23 mouse cellular contexts compared by ENCODE assay signal in genomic region chr4:152585526-152585925, GRCm38 (mm10).
DNase-seq lines count a peak whose midpoint lies in the region; ATAC-seq and TF ChIP-seq lines count a peak whose summit lies in the region.
"Had no signal": no experiment of that assay in that cellular context is flagged by ENCODE, and none has a peak within 500 bp of the region (broad histone marks: within the 10 kb centered on the region; RNA-seq: fewer than 3 reads in every experiment).

No protein-coding gene starts in this region.

- WGBS in forebrain, embryonic 13.5 days: 18% methylated on average over 15 of the region's 15 CpGs
- 13% methylated on average over 15 of the region's 15 CpGs for WGBS in forebrain, embryonic 15.5 days
- WGBS in forebrain, postnatal 0 days: 13% methylated on average over 15 of the region's 15 CpGs
- WGBS in forebrain, embryonic 10.5 days: 70% methylated on average over 15 of the region's 15 CpGs
- 69% methylated on average over 15 of the region's 15 CpGs for WGBS in neural tube, embryonic 13.5 days
- WGBS in neural tube, embryonic 15.5 days: 58% methylated on average over 15 of the region's 15 CpGs

- peak overlapping the region; percentile 25 for H3K4me2 ChIP-seq in forebrain, embryonic 13.5 days
- H3K4me2 ChIP-seq in forebrain, embryonic 15.5 days (replicated peaks): no peak overlapping the region
- H3K4me2 ChIP-seq in forebrain, postnatal 0 days (ENCODE audit: low read depth): no peak overlapping the region
- no peak overlapping the region for H3K4me2 ChIP-seq in neural tube, embryonic 13.5 days
- H3K4me2 ChIP-seq in neural tube, embryonic 15.5 days: no peak overlapping the region
- H3K4me2 ChIP-seq: heart, embryonic 13.5 days; hindbrain, embryonic 14.5 days; intestine, embryonic 15.5 days had no signal

- H3K9ac ChIP-seq in forebrain, embryonic 13.5 days: no peak overlapping the region
- H3K9ac ChIP-seq in forebrain, embryonic 15.5 days (replicated peaks): no peak overlapping the region
- no peak overlapping the region for H3K9ac ChIP-seq in forebrain, postnatal 0 days
- H3K9ac ChIP-seq in neural tube, embryonic 13.5 days: no peak overlapping the region
- no peak overlapping the region for H3K9ac ChIP-seq in neural tube, embryonic 15.5 days (replicated peaks)
- H3K9ac ChIP-seq: heart, embryonic 13.5 days; hindbrain, embryonic 14.5 days; intestine, embryonic 15.5 days had no signal

- no peak overlapping the region for H3K4me3 ChIP-seq in forebrain, embryonic 13.5 days
- no peak overlapping the region for H3K4me3 ChIP-seq in forebrain, embryonic 15.5 days
- H3K4me3 ChIP-seq in forebrain, postnatal 0 days (ENCODE audit: low read depth, low read length): no peak overlapping the region
- no peak overlapping the region for H3K4me3 ChIP-seq in forebrain, embryonic 10.5 days
- no peak overlapping the region for H3K4me3 ChIP-seq in neural tube, embryonic 13.5 days
- no peak overlapping the region for H3K4me3 ChIP-seq in neural tube, embryonic 15.5 days (replicated peaks)
- H3K4me3 ChIP-seq: heart, adult 2 months; heart, embryonic 10.5 days; heart, embryonic 13.5 days; intestine, embryonic 15.5 days had no signal

- peaks cover 26% of the 10 kb centered on the region for H3K27me3 ChIP-seq in forebrain, embryonic 13.5 days
- H3K27me3 ChIP-seq in forebrain, embryonic 15.5 days: 0 out of 2 replicates have a peak, but pooled peaks cover 4% of the 10 kb centered on the region
- no peaks in the 10 kb centered on the region for H3K27me3 ChIP-seq in forebrain, postnatal 0 days (ENCODE audit: insufficient read depth, low read length)
- no peaks in the 10 kb centered on the region for H3K27me3 ChIP-seq in forebrain, embryonic 10.5 days (ENCODE audit: poor library complexity, severe bottlenecking)
- H3K27me3 ChIP-seq in neural tube, embryonic 13.5 days: no peaks in the 10 kb centered on the region
- no peaks in the 10 kb centered on the region for H3K27me3 ChIP-seq in neural tube, embryonic 15.5 days (replicated peaks)
- H3K27me3 ChIP-seq: heart, embryonic 13.5 days; intestine, embryonic 15.5 days had no signal

- ATAC-seq in forebrain, embryonic 13.5 days: no peak
- no peak for ATAC-seq in forebrain, embryonic 15.5 days (replicated peaks)
- peak; percentile 70; the same call in 1 of the 2 replicates for ATAC-seq in forebrain, postnatal 0 days
- no peak for ATAC-seq in neural tube, embryonic 13.5 days (ENCODE audit: low read depth)
- ATAC-seq in neural tube, embryonic 15.5 days (ENCODE audit: low FRiP score): no peak
- ATAC-seq: activated CD4-positive, CD25-positive, alpha-beta regulatory T cell, adult 4 months; intestine, embryonic 15.5 days had no signal

- no peak for TF ChIP-seq CTCF in forebrain, postnatal 0 days (IDR thresholded peaks at IDR 0.05; ENCODE audit: low read depth)

- peak; percentile 49 for DNase-seq in forebrain, postnatal 0 days
- no peak for DNase-seq in forebrain, embryonic 10.5 days (ENCODE audit: extremely low spot score, low spot score)
- no peak for DNase-seq in neural tube, embryonic 10.5 days (ENCODE audit: extremely low spot score, low spot score)
- DNase-seq in adipocyte (ENCODE audit: low spot score): no peak
- DNase-seq: adrenal gland, postnatal 10 days; adrenal gland, postnatal 36 days; cerebellum, adult 11-12 months; cerebellum, adult 8-10 months; cerebellum, postnatal 14 days; gastrocnemius, postnatal 10 days; gastrocnemius, postnatal 36 days; heart, adult 2 months; heart, postnatal 14 days; heart, postnatal 4 days had no signal

- peaks cover 12% of the 10 kb centered on the region for H3K4me1 ChIP-seq in forebrain, embryonic 13.5 days
- H3K4me1 ChIP-seq in forebrain, embryonic 15.5 days: peaks cover 10% of the 10 kb centered on the region
- H3K4me1 ChIP-seq in forebrain, postnatal 0 days (ENCODE audit: insufficient read depth): 0 out of 2 replicates have a peak, but pooled peaks cover 3% of the 10 kb centered on the region
- H3K4me1 ChIP-seq in forebrain, embryonic 10.5 days: peaks cover 19% of the 10 kb centered on the region
- H3K4me1 ChIP-seq in neural tube, embryonic 13.5 days (replicated peaks): no peaks in the 10 kb centered on the region; the same call in 1 of the 2 replicates
- H3K4me1 ChIP-seq in neural tube, embryonic 15.5 days: peaks cover 10% of the 10 kb centered on the region; the same call in 1 of the 2 replicates
- H3K4me1 ChIP-seq: heart, embryonic 10.5 days; heart, embryonic 13.5 days; intestine, embryonic 15.5 days had no signal

- H3K9me3 ChIP-seq in forebrain, embryonic 13.5 days (replicated peaks): no peaks in the 10 kb centered on the region
- no peaks in the 10 kb centered on the region for H3K9me3 ChIP-seq in forebrain, embryonic 15.5 days
- no peaks in the 10 kb centered on the region for H3K9me3 ChIP-seq in forebrain, postnatal 0 days (ENCODE audit: low read length)
- no peaks in the 10 kb centered on the region for H3K9me3 ChIP-seq in forebrain, embryonic 10.5 days
- H3K9me3 ChIP-seq in neural tube, embryonic 13.5 days: no peaks in the 10 kb centered on the region
- H3K9me3 ChIP-seq in neural tube, embryonic 15.5 days (replicated peaks): no peaks in the 10 kb centered on the region
- H3K9me3 ChIP-seq: heart, embryonic 10.5 days; heart, embryonic 13.5 days; intestine, embryonic 15.5 days had no signal

- H3K27ac ChIP-seq in forebrain, embryonic 13.5 days: no peak overlapping the region
- H3K27ac ChIP-seq in forebrain, embryonic 15.5 days (replicated peaks): no peak overlapping the region
- H3K27ac ChIP-seq in forebrain, postnatal 0 days (ENCODE audit: low read depth, low read length): no peak overlapping the region
- H3K27ac ChIP-seq in forebrain, embryonic 10.5 days: no peak overlapping the region
- 0 out of 2 replicates have a peak overlapping the region, but pooled peaks have one; percentile 4 for H3K27ac ChIP-seq in neural tube, embryonic 13.5 days (replicated peaks)
- H3K27ac ChIP-seq in neural tube, embryonic 15.5 days (replicated peaks): peak overlapping the region; percentile 60; the same call in 1 of the 2 replicates
- H3K27ac ChIP-seq: heart, adult 2 months; heart, embryonic 10.5 days; heart, embryonic 13.5 days; intestine, embryonic 15.5 days had no signal

- no peaks in the 10 kb centered on the region for H3K36me3 ChIP-seq in forebrain, embryonic 13.5 days (ENCODE audit: poor library complexity, severe bottlenecking)
- no peaks in the 10 kb centered on the region for H3K36me3 ChIP-seq in forebrain, embryonic 15.5 days
- H3K36me3 ChIP-seq in forebrain, postnatal 0 days (ENCODE audit: insufficient read depth): no peaks in the 10 kb centered on the region
- no peaks in the 10 kb centered on the region for H3K36me3 ChIP-seq in forebrain, embryonic 10.5 days (replicated peaks)
- H3K36me3 ChIP-seq in neural tube, embryonic 13.5 days: no peaks in the 10 kb centered on the region
- H3K36me3 ChIP-seq in neural tube, embryonic 15.5 days: no peaks in the 10 kb centered on the region
- H3K36me3 ChIP-seq: heart, embryonic 10.5 days; heart, embryonic 13.5 days; intestine, embryonic 15.5 days had no signal

Comparison
In these comparisons a context has a peak if more than half of its experiments do, and no peak if none do; other contexts are left out.
1. H3K27ac ChIP-seq: peak in neural tube, embryonic 13.5 days (single experiment) and neural tube, embryonic 15.5 days (single experiment); none in forebrain, embryonic 13.5 days (single experiment), forebrain, embryonic 15.5 days (single experiment), forebrain, postnatal 0 days (single experiment) and forebrain, embryonic 10.5 days (single experiment).